Mouse (Mus musculus): ENCODE results near the gene Efna1. TPM values are rescaled to one million over a fixed set of nuclear protein-coding genes. Genes with fewer than 3 reads are reported as not detected.

Gene Efna1
- 102 TPM for polyA plus RNA-seq (2014; fragmentation: Illumina TruSeq; extraction: RNeasy Lipid Tissue Mini Kit (QIAGEN cat#74804); ENCODE audit: insufficient read depth, low read depth, low replicate concordance)

DNA sequence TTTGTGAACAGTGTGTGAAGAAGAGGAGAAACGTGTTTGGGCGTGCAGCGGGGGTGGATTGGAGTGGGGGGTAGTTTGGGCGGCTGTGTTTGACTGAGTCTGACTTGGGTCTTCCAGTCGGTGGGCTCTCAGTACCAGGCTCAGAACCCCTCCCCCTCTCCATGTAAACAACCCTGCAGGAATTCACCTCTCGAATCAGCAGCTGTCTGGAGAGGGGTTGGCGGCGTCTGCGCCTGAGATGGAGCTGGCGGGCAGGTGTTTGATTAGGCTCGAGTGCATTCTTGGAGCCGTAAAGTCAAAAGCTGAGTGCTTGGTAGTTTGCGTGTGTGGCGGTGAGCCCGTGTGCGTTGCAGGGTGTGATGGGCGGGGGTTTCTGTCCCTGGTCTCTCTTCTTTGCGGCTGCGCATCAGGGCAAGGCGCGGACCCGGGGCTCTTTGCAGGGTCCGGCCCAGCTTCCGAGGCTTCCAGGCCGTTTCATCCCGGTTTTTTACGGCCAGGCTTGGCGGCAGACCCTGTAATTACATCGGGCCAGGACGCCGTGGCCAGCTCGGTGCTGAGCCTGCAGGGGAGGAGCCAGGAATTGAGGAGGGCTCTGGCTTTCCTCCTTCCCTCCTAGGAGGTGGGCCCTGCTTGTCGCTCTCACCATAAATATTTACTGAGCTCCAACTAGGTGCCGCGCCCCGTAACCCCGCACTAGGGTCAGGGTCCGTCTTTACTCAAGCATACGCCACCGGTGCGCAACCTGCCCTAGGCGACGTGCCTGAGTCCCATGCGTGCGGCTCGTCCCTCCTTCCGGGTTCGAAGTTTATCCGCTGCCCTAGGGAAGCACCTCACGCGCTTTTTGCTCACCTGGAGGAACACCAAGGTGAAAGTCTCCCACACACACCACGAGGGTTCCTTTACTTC is at the start of gene Efna1:
TSS of gene Efna1 (minus strand) at position 537 of the 906 bp plus-strand sequence.

DNA sequence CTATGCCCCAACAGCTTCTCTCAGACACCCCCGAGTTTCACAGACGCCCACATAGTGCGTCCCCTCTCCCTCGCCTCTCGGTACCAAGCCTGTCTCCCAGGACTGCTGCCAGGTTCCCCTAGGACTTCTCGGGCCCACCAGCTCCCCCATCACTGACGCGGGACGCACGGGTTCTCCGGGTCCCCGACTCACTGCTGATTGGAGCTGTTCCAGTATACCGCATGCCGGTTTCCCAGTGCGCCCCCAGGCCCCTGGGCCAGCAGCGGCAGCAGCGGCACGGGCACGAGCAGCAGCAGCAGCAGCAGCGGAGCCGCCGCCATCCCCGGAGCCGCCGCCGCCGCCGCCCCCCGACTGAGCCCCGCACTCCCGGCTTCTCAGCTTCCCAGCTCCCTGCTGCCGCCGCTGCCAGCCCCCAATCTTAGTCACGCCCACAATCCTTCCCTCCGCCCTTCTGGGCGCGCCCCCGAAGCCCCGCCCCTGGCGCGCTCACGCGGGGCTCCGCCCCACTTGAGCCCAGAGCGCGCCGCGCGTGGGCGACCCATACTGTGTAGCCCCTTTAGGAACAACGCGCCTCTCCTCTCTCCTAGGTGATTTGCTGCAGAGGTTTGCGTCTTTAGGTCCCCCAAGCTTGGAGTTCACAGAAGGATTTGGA is 41.7 kb upstream of the Efna1 start, which contains the start of gene Efna3:
TSS of gene Efna3 (minus strand) at position 452 of the 652 bp plus-strand sequence.

GRCm38 (mm10) chr3:89270051-89270755 is 10.7 kb downstream of the Efna1 start, which contains the start of gene Slc50a1:
Gene Slc50a1, minus strand, starts transcription at chr3:89270570.

GRCm38 (mm10) chr3:89259076-89259475 is 21.9 kb downstream of the Efna1 start, which contains the start of gene Dpm3:
Gene Dpm3, plus strand, starts transcription at chr3:89259358.

GRCm38 (mm10) chr3:89246261-89247100 is 34.5 kb downstream of the Efna1 start, which contains the start of gene Trim46:
Gene Trim46, minus strand, starts transcription at chr3:89246309.

DNA sequence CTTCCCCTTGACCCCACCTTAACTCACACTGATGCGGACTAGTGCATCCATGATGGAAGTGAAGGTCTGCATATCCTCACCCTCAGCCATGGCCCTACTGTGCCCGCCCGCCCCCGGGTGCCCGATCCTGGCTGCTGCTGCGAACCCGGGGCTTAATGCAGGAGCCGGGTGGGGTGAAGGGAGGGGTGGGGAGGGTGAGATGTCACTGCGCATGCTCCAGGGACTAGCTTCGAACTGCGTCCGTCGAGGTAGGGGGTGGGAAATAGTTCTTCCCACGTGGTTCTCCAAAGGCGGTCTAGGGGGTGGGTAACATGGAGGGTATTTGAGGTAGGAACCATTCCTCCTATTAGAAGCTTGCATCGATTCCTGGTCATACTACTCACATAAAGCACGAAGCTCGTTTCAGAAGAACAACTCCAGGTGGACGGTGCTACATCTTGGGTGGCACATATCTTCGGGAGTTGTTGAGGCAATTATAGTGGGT is 35.2 kb downstream of the Efna1 start, which contains the start of gene Krtcap2:
TSS of gene Krtcap2 (plus strand) at position 279 of the 484 bp plus-strand sequence.

GRCm38 (mm10) chr3:89228836-89229235 is 52.1 kb downstream of the Efna1 start, which contains the start of gene Muc1:
Gene Muc1, plus strand, starts transcription at chr3:89229057.

GRCm38 (mm10) chr3:89226900-89227299 is 54.0 kb downstream of the Efna1 start, which contains the start of gene Mtx1:
Gene Mtx1, minus strand, starts transcription at chr3:89227088.

Other genes starting within 250 kb of the Efna1 start
- 25.0 TPM for gene Rusc1, start 187.8 kb downstream of the Efna1 start, polyA plus RNA-seq (2014; fragmentation: Illumina TruSeq; extraction: RNeasy Lipid Tissue Mini Kit (QIAGEN cat#74804); ENCODE audit: insufficient read depth, low read depth, low replicate concordance)
- not detected for gene Gm43738, start 180.0 kb downstream of the Efna1 start, polyA plus RNA-seq (2014; fragmentation: Illumina TruSeq; extraction: RNeasy Lipid Tissue Mini Kit (QIAGEN cat#74804); ENCODE audit: insufficient read depth, low read depth, low replicate concordance)
- 109 TPM for gene Fdps, start 179.2 kb downstream of the Efna1 start, polyA plus RNA-seq (2014; fragmentation: Illumina TruSeq; extraction: RNeasy Lipid Tissue Mini Kit (QIAGEN cat#74804); ENCODE audit: insufficient read depth, low read depth, low replicate concordance)
- gene Pklr, start 145.0 kb downstream of the Efna1 start, polyA plus RNA-seq (2014; fragmentation: Illumina TruSeq; extraction: RNeasy Lipid Tissue Mini Kit (QIAGEN cat#74804); ENCODE audit: insufficient read depth, low read depth, low replicate concordance): 0.12 TPM
- gene Hcn3, start 120.9 kb downstream of the Efna1 start, polyA plus RNA-seq (2014; fragmentation: Illumina TruSeq; extraction: RNeasy Lipid Tissue Mini Kit (QIAGEN cat#74804); ENCODE audit: insufficient read depth, low read depth, low replicate concordance): not detected
- gene Clk2, start 116.3 kb downstream of the Efna1 start, polyA plus RNA-seq (2014; fragmentation: Illumina TruSeq; extraction: RNeasy Lipid Tissue Mini Kit (QIAGEN cat#74804); ENCODE audit: insufficient read depth, low read depth, low replicate concordance): 24.4 TPM
- gene Scamp3, start 103.7 kb downstream of the Efna1 start, polyA plus RNA-seq (2014; fragmentation: Illumina TruSeq; extraction: RNeasy Lipid Tissue Mini Kit (QIAGEN cat#74804); ENCODE audit: insufficient read depth, low read depth, low replicate concordance): 50.9 TPM
- gene Fam189b, start 98.0 kb downstream of the Efna1 start, polyA plus RNA-seq (2014; fragmentation: Illumina TruSeq; extraction: RNeasy Lipid Tissue Mini Kit (QIAGEN cat#74804); ENCODE audit: insufficient read depth, low read depth, low replicate concordance): 9.9 TPM
- 35.5 TPM for gene Gba, start 78.2 kb downstream of the Efna1 start, polyA plus RNA-seq (2014; fragmentation: Illumina TruSeq; extraction: RNeasy Lipid Tissue Mini Kit (QIAGEN cat#74804); ENCODE audit: insufficient read depth, low read depth, low replicate concordance)
- 37.7 TPM for gene Thbs3, start 66.0 kb downstream of the Efna1 start, polyA plus RNA-seq (2014; fragmentation: Illumina TruSeq; extraction: RNeasy Lipid Tissue Mini Kit (QIAGEN cat#74804); ENCODE audit: insufficient read depth, low read depth, low replicate concordance)
- 75.1 TPM for gene Mtx1, start 54.1 kb downstream of the Efna1 start, polyA plus RNA-seq (2014; fragmentation: Illumina TruSeq; extraction: RNeasy Lipid Tissue Mini Kit (QIAGEN cat#74804); ENCODE audit: insufficient read depth, low read depth, low replicate concordance)
- 195 TPM for gene Muc1, start 52.1 kb downstream of the Efna1 start, polyA plus RNA-seq (2014; fragmentation: Illumina TruSeq; extraction: RNeasy Lipid Tissue Mini Kit (QIAGEN cat#74804); ENCODE audit: insufficient read depth, low read depth, low replicate concordance)
- 122 TPM for gene Krtcap2, start 35.2 kb downstream of the Efna1 start, polyA plus RNA-seq (2014; fragmentation: Illumina TruSeq; extraction: RNeasy Lipid Tissue Mini Kit (QIAGEN cat#74804); ENCODE audit: insufficient read depth, low read depth, low replicate concordance)
- 2.3 TPM for gene Trim46, start 34.8 kb downstream of the Efna1 start, polyA plus RNA-seq (2014; fragmentation: Illumina TruSeq; extraction: RNeasy Lipid Tissue Mini Kit (QIAGEN cat#74804); ENCODE audit: insufficient read depth, low read depth, low replicate concordance)
- gene Dpm3, start 21.8 kb downstream of the Efna1 start, polyA plus RNA-seq (2014; fragmentation: Illumina TruSeq; extraction: RNeasy Lipid Tissue Mini Kit (QIAGEN cat#74804); ENCODE audit: insufficient read depth, low read depth, low replicate concordance): 220 TPM
- 90.4 TPM for gene Slc50a1, start 10.6 kb downstream of the Efna1 start, polyA plus RNA-seq (2014; fragmentation: Illumina TruSeq; extraction: RNeasy Lipid Tissue Mini Kit (QIAGEN cat#74804); ENCODE audit: insufficient read depth, low read depth, low replicate concordance)
- 0.75 TPM for gene Efna3, start 41.8 kb upstream of the Efna1 start, polyA plus RNA-seq (2014; fragmentation: Illumina TruSeq; extraction: RNeasy Lipid Tissue Mini Kit (QIAGEN cat#74804); ENCODE audit: insufficient read depth, low read depth, low replicate concordance)
- gene Efna4, start 56.9 kb upstream of the Efna1 start, polyA plus RNA-seq (2014; fragmentation: Illumina TruSeq; extraction: RNeasy Lipid Tissue Mini Kit (QIAGEN cat#74804); ENCODE audit: insufficient read depth, low read depth, low replicate concordance): 1.5 TPM
- gene Adam15, start 68.9 kb upstream of the Efna1 start, polyA plus RNA-seq (2014; fragmentation: Illumina TruSeq; extraction: RNeasy Lipid Tissue Mini Kit (QIAGEN cat#74804); ENCODE audit: insufficient read depth, low read depth, low replicate concordance): 109 TPM
- gene Dcst2, start 80.8 kb upstream of the Efna1 start, polyA plus RNA-seq (2014; fragmentation: Illumina TruSeq; extraction: RNeasy Lipid Tissue Mini Kit (QIAGEN cat#74804); ENCODE audit: insufficient read depth, low read depth, low replicate concordance): 0.17 TPM
- gene Dcst1, start 84.1 kb upstream of the Efna1 start, polyA plus RNA-seq (2014; fragmentation: Illumina TruSeq; extraction: RNeasy Lipid Tissue Mini Kit (QIAGEN cat#74804); ENCODE audit: insufficient read depth, low read depth, low replicate concordance): not detected
- 20.1 TPM for gene Zbtb7b, start 113.6 kb upstream of the Efna1 start, polyA plus RNA-seq (2014; fragmentation: Illumina TruSeq; extraction: RNeasy Lipid Tissue Mini Kit (QIAGEN cat#74804); ENCODE audit: insufficient read depth, low read depth, low replicate concordance)
- not detected for gene Lenep, start 121.7 kb upstream of the Efna1 start, polyA plus RNA-seq (2014; fragmentation: Illumina TruSeq; extraction: RNeasy Lipid Tissue Mini Kit (QIAGEN cat#74804); ENCODE audit: insufficient read depth, low read depth, low replicate concordance)
- gene Flad1, start 130.7 kb upstream of the Efna1 start, polyA plus RNA-seq (2014; fragmentation: Illumina TruSeq; extraction: RNeasy Lipid Tissue Mini Kit (QIAGEN cat#74804); ENCODE audit: insufficient read depth, low read depth, low replicate concordance): 9.7 TPM
- 11.5 TPM for gene Cks1b, start 137.2 kb upstream of the Efna1 start, polyA plus RNA-seq (2014; fragmentation: Illumina TruSeq; extraction: RNeasy Lipid Tissue Mini Kit (QIAGEN cat#74804); ENCODE audit: insufficient read depth, low read depth, low replicate concordance)
- gene Shc1, start 137.3 kb upstream of the Efna1 start, polyA plus RNA-seq (2014; fragmentation: Illumina TruSeq; extraction: RNeasy Lipid Tissue Mini Kit (QIAGEN cat#74804); ENCODE audit: insufficient read depth, low read depth, low replicate concordance): 31.8 TPM
- gene Pygo2, start 149.1 kb upstream of the Efna1 start, polyA plus RNA-seq (2014; fragmentation: Illumina TruSeq; extraction: RNeasy Lipid Tissue Mini Kit (QIAGEN cat#74804); ENCODE audit: insufficient read depth, low read depth, low replicate concordance): 31.0 TPM
- gene Pbxip1, start 155.6 kb upstream of the Efna1 start, polyA plus RNA-seq (2014; fragmentation: Illumina TruSeq; extraction: RNeasy Lipid Tissue Mini Kit (QIAGEN cat#74804); ENCODE audit: insufficient read depth, low read depth, low replicate concordance): 39.9 TPM
- 67.9 TPM for gene Pmvk, start 173.4 kb upstream of the Efna1 start, polyA plus RNA-seq (2014; fragmentation: Illumina TruSeq; extraction: RNeasy Lipid Tissue Mini Kit (QIAGEN cat#74804); ENCODE audit: insufficient read depth, low read depth, low replicate concordance)
- 1.2 TPM for gene Kcnn3, start 239.0 kb upstream of the Efna1 start, polyA plus RNA-seq (2014; fragmentation: Illumina TruSeq; extraction: RNeasy Lipid Tissue Mini Kit (QIAGEN cat#74804); ENCODE audit: insufficient read depth, low read depth, low replicate concordance)